Mouse (Mus musculus) CD4-positive naive resting alpha-beta T cell, adult 57 days (primary cell): ENCODE measurements around the gene Iapp. TPM values are rescaled to one million over a fixed set of nuclear protein-coding genes. Genes with fewer than 3 reads are reported as not detected.

ENCODE experiments used
- total RNA-seq: library from RNA; stranded (reverse); gene quantifications from one replicate; pipeline ENCODE4 v1.2.4, GENCODE M21; 2023

Gene Iapp
- total RNA-seq, result not detected

DNA sequence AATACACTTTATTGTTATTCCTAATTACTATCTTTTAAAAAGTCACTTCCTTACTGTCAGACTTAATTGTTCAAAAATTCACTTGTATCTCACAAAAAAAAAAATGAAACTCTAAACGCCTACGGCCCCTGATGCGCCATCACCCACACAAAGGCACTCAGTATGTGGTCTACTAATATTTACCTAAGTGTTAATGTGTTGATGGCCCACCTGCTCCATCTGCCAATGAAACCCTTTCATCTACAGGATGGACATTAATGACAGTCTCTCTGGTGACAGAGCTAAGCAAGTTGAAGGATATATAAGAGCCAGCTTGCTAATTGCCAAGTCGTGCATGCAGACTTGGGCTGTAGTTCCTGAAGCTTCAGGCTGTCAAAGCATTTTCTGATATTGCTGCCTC lies at the start of gene Iapp:
TSS of gene Iapp (plus strand) at position 326 of the 400 bp plus-strand sequence.

DNA sequence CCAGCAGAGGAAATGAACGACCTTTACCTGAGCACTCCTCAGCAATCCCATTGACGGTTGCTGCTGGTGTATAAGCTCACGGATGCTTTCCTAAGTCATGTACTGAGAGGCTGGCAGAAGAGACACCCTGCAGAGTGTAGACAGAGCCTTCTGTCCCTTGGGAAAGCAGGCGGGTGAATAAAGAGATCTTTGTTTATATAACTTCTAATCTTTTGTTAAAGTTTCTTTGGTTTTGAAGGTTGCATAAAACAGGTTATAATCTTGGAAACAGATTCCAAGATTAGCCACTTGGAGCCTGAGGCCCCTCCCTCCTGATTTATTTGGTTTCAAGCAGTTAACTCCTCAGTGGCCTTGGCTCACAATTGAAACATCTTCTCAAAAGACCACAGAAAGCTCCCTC lies 24.7 kb downstream of the Iapp start, which contains the start of gene Slco1a5:
TSS of gene Slco1a5 (minus strand) at position 101 of the 400 bp plus-strand sequence.

DNA sequence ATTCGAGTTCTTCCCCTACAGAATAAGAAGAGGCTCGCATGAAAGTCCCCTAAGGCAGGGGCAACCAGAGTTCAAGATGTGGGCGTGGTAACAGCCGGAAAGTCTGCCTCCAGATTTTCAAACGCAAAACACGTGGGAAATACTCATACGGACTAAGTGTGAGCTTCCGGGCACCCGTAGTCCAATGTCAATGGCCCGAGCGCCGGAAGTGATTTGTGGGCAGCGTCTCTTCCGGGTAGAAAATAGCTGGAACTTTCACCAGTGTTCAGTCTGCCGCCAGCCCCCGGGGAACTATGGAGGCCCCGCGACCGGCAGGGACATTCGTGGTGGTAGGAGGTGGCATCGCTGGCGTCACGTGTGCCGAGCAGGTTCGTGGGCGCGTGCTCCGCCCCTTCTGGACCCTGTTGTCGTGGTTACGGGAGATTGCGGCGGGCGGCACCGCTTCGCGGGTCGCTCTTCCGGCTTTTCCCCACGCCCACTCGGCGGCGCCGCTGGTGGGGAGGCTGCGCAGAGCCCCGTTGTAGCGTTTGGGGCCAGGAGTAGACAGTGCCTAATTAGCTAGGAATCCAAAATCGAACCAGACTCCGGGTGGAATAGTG lies 47.3 kb downstream of the Iapp start, which contains the start of gene Pyroxd1:
TSS of gene Pyroxd1 (plus strand) at position 215 of the 599 bp plus-strand sequence.

Other genes starting within 250 kb of the Iapp start
- gene Slco1a6, start 89.9 kb upstream of the Iapp start, total RNA-seq, result 4.0 TPM
- gene Slco1a5, start 24.6 kb downstream of the Iapp start, total RNA-seq, result not detected
- gene Pyroxd1, start 47.2 kb downstream of the Iapp start, total RNA-seq, result 25.4 TPM
- gene Recql, start 88.7 kb downstream of the Iapp start, total RNA-seq, result 35.5 TPM
- 26.7 TPM for gene Golt1b, start 88.8 kb downstream of the Iapp start, total RNA-seq
- gene Spx, start 115.0 kb downstream of the Iapp start, total RNA-seq, result 0.41 TPM
- gene Gys2, start 174.7 kb downstream of the Iapp start, total RNA-seq, result not detected
- gene Ldhb, start 209.5 kb downstream of the Iapp start, total RNA-seq, result 32.8 TPM